Mouse (Mus musculus): ENCODE results near the gene Ncam2.

DNA sequence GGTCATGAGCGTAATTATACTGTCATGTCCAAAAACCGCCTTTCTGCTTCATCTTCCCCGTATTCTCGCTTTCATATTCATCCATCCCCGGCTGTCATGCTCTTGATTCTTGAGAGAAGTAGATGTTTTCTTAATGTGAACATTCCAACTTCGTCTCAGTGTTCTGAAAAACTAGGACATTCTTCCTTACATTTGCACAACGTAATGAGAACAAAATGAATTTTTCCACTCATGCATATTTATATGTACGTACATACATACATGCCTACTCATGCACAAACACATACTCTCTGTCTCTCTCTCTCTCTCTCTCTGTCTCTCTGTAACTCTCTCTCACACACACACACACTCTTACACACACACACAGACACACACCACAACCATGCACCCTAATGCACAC, 173.7 kb downstream of the Ncam2 start:
- TF ChIP-seq CTCF (IDR thresholded peaks at IDR 0.05): no peak
- TF ChIP-seq POLR2A (IDR thresholded peaks at IDR 0.05; ENCODE audit: insufficient read depth, low read depth, low read length): no peak
